Mouse (Mus musculus) left cerebral cortex, postnatal 4 days (tissue): ENCODE measurements around the gene Snx20. TPM values are rescaled to one million over a fixed set of nuclear protein-coding genes. Genes with fewer than 3 reads are reported as not detected.

Source experiments
- DNase-seq: peaks from one replicate; pipeline ENCODE4 v3.0.0-alpha.2; 2022
- intact Hi-C: fragments of 180-260 bp; cut with DNase I; formaldehyde crosslinking; loops from one replicate; pipeline ENCODE4 v1.15.1; 2025
- total RNA-seq, 2 experiments: library from RNA; stranded (reverse); gene quantifications; 2 replicates each; pipeline ENCODE4 v1.2.3; 2021

The Snx20 gene
- total RNA-seq, 2 experiments from 2014 or later, result 0.84 to 0.89 TPM

DNA sequence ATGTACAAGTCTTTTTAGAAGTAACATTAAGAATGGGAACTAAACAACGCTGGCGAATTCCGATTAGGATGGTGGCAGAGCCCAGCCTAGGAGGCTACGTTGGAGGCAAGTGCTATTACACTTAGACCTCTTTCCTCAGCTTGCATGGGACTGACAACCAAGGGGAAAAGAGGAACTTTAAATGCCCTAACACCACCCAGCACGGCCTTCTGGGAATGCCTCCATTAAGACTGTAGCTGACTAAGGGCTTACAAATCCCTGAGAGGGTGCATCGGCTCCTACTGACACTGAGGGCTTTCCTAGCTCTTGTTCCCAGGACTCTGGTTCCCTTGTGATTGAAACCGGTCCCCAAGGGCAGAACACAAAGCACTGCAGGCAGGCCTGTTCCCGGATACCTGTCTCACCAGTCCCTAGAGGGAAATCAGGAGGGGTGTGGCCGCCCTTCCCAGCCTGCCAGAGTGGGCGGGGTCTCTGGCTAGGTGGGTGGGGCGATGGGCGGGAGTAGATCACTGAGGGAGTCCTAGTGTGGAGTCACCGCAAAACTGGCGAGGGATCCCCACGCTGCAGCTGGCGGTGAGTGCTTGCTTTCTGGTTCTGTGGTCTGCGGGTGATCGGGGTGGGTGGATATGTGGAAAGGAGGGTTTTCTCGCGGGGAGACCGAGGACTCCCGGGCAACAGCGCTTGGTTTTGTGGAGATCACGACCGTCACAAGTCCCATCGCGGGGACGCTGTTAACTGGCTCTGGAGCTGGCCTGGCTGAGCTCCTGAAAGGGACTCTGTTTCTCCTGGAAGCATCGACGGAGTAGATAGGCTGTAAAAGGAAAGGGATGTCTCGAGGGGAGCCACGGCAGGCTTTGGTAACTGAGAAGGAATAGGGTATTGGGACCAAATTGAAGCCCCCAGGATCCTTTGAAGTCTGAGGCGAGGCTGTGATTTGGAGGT, 11.2 kb upstream of the Snx20 start, which contains the start of gene Nod2:
TSS of gene Nod2 (plus strand) at position 479 of the 942 bp plus-strand sequence.
- DNase-seq, result peak; percentile 33
- intact Hi-C loops, result no loop called here

DNA sequence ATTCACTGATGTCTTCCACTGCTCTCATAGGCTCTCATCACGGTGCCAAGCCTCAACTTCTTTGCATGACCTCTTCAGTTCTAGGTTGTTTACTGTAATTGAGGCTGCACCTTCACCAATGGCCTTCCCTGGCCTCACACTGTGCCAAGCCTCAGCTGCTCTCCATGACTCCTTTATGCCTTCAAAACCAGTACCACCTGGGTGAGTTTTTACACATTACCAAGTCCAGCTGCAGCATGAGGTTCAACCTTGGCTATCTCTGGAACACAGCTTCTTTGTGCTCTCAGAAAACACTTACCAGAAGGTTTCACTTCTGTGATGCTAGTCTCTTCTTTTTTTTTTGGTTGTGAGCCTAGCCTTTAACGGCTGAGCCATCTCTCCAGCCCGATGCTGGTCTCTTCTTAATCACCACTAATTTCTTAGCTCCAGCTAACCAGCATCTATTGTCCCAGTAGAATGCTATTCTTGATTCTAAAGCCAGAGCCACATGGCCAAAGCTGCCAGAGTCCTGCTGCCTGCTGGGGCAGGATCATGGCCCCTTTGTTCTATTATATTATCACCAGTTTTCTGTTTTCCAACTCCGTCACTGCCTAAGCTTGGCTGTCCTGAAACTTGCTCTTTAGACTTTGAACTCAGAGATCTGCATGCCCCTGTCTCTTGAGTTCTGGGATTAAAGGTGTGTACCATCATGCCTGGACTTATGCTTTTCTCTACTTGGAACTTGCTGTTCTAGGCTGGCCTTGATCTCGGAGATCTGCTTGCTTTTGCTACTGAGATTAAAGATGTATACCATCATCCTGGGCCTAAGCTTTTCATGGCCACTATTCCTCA, 7.0 kb upstream of the Snx20 start:
- intact Hi-C loops, result no loop called here
- DNase-seq, result no peak

DNA sequence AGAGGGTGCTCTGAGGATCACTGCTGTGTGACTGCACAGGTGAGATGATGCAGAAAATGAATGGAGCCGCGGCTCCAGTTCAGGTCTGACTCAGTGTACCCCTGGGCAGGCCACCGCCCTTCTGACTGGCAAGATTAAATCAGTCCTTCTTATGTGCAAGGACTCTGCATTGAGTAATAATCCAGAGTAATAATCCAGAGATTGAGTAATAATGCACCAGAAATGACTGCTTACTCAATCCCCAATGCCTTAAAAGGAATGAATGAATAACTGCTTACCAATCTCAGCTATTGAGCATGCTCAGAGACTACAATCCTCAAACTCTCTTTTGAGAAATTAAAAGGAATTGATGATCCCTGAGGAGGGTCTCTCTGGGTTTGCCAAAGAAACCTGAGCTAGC, 3.0 kb upstream of the Snx20 start:
- DNase-seq, result no peak
- intact Hi-C loops, result no loop called here

DNA sequence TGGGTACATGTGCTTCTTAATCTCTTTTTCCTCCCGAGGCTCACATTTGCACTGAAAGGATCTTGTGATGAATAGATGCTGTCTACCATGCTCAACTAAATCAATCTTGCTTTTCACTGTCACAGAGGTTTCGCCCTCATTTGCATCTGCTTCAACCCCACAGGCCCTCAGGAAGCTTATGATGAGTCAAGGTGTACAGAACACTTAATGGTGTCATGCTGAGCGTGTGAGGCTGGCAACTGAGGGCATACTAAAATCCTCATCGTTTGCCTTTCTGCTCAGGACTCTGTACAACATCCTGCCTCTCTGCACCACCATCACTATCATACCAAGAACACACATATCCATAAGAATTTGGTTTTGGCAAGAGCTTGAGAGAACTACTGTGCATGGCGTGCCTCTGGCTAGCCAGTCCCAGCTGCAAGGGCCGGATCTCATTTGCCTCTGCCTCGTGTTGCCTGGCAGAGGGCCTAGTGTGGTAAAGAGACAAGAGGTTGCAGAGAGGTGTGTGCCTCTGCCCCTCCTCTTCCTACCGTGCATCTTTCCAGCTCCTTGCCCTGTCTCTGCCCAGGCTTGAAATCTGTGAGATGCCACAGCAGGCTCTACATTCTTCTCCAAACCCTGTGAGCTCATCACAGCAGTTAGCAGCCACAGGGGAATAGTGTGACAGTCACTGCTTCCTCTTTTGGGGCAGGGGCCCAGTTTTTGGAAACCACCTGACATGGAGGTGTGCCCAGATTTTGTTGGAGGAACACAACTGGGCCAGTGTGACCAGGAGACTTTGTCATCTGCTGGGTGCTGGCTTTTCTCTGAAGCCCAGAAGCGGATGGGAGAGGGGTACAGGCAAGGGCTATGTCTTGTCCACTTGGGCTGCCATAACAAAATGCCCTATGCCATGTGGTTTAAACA, 1.4 kb upstream of the Snx20 start:
- no peak for DNase-seq

DNA sequence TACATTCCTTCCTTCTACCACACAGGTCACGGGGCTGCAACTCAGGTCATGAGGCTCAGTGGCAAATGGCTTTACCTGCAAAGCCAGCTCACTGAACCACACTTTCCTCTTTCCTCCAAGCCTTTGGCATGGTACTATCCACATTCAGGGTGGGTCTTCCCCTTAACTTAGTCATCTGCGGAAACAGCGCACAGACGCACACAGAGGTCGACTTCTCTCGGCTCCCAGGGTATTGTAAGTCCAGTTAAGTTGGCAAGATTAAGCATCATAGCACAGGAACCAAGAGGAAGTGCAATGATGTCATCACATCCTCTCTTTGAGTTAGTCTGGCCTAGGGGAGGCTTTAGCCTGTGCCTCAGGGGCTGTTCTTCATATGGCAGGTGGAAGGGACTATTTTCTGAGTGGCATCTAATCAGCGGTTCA, 2.6 kb downstream of the Snx20 start:
- DNase-seq, result no peak
- intact Hi-C loops, result no loop called here

More for the DNA sequence above, 1.4 kb upstream of the Snx20 start:
- intact Hi-C loops, result no loop called here

DNA sequence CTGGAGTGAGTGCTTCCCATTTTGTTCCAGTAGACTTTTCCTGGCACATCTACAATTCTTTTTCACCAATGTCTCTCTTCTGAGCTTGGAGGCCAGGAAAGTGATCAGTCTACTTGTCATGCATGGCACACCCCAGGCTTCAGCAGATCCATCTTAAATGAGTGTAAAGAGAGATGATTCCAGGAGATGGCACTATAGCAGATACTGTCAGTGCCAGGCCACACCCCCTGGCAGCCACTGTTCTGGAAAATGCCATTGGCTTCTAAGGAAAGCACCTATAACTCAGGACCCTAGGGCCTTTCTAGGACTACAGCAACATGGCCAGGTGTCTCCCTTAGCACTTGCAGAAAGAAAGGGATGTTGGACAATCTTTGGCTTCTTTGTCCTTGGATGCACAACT, 4.8 kb downstream of the Snx20 start:
- intact Hi-C loops, result no loop called here
- peak; percentile 53 for DNase-seq

DNA sequence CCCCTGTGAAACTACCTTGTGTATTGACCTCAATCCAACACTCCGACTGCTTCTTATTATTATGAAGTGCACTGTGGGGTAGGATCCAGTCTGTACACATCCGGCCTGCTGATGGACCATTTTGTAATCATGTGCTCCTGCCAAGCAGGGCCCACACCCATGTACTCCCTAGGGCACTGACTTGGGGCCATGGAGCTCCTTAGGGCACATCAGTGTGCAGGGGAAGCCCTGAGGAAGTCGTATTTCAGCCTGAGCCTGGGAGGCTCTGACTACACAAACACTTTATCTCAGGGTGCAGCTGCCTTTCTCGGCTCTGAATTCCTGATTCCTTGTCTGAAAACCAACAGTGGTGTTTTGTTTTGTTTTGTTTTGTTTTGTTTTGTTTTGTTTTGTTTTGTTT, 5.7 kb downstream of the Snx20 start:
- intact Hi-C loops, result no loop called here
- no peak for DNase-seq

DNA sequence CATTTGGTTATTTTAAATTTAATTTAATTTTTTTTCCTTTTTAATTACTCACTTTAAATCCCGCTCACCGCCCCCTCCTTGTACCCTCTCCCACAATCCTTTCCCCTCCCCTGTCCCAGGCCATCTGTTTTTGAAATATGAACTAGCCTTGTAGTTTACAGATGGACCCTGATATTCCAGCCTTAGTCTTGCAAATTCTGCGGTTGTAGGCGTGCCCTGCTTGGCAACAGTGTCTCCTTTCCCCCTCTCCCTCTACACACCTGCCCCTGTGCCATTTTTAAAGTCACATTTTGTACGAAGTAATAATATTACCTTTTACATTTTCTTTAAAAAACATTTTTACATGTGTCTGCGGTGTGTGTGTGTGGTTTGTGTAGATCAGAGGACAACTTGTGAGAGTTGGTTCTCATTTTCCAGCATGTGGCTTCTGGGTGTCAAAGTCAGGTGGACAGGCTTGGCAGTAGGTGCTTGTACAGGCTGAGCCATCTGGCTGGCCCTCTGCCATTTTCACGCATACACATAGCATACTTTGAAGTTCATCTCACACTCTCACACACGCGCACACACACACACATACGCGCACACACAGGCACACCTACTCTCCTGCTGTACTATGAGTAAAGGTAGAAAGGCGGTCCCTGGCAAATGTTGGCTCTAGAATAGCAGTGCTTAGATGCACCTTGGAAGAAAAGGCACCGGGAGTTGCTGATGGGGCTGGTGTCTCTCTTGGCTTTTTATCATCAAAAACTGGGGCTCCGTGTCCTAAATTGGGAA, 7.7 kb downstream of the Snx20 start:
- intact Hi-C loops, result loop anchor here (5.0 kb wide), 1 partner anchor 69 kb away; the partner anchor contains the start of gene Cyld
- peak; percentile 39 for DNase-seq

DNA sequence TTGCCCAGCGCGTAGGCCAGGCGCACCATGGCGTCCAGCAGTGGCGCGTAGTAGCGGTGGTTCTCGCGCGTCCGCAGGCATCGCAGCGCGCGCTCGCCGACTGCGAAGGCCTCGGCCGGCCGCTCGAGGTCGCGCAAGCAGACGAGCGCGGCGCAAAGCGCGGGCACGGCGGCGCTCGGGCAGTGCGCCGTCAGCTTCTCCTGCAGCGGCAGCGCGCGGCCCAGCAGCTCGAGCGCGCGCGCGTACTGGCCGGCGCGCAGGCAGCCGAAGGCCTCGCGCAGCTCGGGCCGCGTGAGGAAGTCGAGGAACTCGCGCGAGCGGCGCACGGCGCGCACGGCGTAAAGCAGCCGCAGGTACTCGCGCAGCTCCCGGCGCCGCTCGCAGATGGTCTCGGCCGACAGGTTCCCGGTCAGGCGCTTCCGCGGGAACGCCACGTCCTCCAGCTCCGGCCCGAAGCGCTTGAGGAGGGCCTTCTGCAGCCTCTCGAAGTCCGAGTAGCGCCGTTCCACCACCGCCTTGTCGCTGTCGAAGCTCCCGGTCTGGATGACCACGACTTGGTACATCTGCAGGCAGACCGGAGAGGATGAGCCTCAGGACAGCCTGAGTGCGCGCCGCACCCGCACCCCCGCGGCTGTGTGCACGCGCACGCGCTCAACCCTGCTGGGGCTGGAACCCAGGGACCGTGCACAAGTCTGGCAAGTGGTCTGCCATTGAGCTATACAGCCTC, 8.5 kb downstream of the Snx20 start:
- intact Hi-C loops, result loop anchor here (5.0 kb wide), 1 partner anchor 70 kb away; the partner anchor contains the start of gene Cyld
- peak; percentile 80 for DNase-seq

DNA sequence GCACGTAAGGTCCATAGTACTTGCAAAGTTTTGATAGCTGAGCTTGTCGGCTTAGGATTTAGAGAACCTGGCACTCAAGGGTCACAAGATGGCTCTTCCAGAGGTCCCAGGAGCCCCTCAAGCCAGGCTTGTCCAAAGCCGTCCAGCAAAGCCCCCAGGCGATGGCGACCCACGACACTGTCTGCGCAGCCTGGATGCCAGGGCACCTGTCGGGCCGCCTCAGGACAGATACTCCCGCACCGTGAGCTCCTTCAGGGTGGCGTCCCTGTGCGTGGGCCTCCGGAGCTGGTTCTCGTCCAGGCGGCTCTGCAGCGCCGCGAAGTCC, 9.0 kb downstream of the Snx20 start:
- intact Hi-C loops, result loop anchor here (5.0 kb wide), 1 partner anchor 70 kb away; the partner anchor contains the start of gene Cyld
- no peak for DNase-seq

DNA sequence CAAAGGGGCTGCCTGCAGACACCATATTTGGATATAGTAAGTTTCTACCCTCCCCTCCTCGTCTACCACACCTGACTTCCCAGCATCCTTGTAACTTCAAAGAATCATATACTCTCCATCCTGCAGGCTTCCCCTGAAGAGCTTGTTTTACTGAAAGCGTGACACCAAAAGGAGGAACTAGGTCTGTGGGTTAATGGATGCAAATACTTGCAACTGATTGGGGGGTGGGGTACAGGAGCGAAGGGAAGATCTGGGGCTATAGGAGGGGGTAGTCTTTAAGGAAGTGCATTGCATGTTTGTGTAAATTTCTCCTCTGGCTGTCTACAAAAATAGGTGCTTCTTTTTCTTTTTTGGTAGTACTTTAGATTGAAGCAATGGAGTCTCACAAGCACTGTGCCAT, 9.5 kb downstream of the Snx20 start:
- no peak for DNase-seq
- intact Hi-C loops, result loop anchor here (5.0 kb wide), 1 partner anchor 71 kb away; the partner anchor contains the start of gene Cyld

DNA sequence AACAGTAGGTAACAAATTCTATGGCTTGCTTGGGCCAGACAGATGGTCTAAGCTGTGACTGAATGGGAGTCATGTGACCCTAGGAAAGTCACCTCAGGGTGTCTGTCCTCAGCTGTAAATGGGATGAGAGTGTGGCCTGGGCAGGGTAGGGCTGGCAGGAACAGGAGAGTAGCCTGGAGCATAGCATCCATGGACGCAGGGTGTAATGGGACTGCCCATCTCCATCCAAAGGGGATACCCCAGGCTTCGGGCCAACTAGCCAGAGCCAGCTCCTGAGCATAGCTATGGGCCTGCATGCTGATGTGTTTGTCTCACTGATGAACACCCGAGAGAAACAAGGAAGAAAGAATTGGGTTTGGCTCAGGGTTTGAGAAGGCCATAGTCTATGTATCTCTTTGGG, 11.7 kb downstream of the Snx20 start:
- intact Hi-C loops, result loop anchor here (5.0 kb wide), 1 partner anchor 357 kb away; no protein-coding TSS in a partner anchor
- peak; percentile 41 for DNase-seq

DNA sequence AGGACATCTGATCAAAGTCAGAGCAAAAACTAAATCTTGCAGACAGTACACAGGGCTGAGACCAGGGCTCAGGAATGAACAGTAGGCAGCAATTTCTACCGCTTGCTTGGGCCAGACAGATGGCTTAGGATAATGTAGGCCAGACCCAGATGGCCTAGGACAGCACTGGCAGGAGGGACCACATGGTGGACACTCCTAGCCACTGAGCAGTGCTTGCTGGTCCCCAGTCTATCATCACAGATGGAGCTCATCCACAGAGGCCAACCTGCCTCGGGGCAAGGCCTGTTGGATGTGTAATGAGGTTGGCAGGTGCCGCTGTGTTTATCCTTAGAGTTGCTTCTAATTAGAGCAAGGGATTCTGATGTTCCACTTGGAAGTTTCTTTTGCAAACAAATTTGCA, 12.6 kb downstream of the Snx20 start:
- DNase-seq, result peak; percentile 75
- intact Hi-C loops, result loop anchor here (5.0 kb wide), 1 partner anchor 356 kb away; no protein-coding TSS in a partner anchor

DNA sequence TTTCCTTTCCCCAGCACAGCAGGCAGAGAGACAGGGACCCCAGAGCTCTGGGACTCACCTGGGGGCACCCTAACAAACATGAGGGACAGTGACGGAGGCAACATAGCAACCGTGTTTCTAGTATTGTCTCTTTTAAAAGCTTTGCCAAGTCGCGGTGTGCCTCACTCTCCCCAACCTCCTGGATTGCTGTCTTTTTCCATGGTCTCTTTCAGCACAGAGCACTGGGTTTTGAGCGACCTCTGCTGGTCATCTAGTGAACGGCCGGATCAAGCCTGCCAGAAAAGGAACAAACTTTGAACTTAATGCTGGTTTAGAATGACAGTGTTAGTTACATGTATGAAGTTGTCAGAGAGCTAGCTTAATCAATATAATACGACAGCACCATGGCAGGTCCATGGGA, 14.5 kb downstream of the Snx20 start:
- intact Hi-C loops, result loop anchor here (2.0 to 5.0 kb wide), 2 partner anchors 251 to 354 kb away; no protein-coding TSS in a partner anchor
- peak; percentile 80 for DNase-seq

DNA sequence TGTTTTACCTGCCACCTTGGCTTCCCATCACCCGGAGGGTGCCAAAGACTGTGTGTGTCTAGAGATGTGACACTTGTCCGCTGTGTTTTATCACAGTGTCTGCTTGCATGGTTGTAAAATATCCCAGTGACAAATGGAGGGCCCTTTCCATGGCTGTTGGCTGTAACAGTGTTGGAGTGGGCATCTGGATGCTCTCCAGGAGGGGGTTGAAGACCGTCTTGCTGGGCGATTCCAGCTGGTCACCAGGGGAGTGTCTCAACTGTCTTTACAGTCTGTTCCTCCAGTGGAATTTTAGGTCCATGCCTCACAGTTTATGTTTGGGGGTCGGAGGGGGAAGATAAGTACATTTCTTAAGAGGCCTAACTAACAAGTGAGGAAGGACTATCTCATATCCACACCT, 15.0 kb downstream of the Snx20 start:
- intact Hi-C loops, result loop anchor here (2.0 to 5.0 kb wide), 2 partner anchors 250 to 354 kb away; no protein-coding TSS in a partner anchor
- peak; percentile 46 for DNase-seq

DNA sequence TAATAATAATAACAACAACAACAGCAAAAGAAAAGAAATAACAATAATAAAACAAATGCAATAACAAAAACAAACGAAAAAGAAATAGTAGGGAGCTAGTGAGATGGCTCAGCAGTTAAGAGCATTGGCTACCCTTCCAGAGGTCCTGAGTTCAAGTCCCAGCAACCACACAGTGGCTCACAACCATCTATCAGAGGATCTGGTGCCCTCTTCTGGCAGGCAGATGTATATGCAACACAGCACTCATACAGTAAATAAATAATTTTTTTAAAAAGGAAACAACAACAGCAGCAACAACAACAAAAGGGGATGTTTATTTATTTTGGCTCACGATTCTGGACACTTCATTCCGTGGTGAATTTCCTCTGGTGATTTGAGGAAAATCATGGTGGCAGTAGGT, 16.4 kb downstream of the Snx20 start:
- DNase-seq, result no peak
- intact Hi-C loops, result no loop called here

DNA sequence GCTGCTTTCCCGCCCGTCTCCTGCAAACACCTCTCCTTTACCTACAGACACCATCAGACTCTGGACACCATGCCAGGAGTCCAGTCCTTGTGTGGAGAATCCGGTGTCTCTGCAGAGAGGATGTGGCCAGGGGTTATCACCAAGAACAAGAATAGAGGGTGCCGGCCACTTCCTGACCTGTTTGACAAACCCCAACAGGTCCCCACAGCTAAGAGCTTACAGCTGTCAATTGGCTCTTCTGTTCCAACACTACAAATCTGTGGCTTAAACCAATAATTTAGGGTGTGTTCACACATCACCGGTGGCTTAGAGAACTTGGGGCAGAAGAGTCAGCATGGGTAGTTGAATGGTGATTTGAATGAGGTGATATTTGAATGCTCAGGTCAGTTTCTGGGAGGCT, 17.3 kb downstream of the Snx20 start:
- intact Hi-C loops, result no loop called here

DNA sequence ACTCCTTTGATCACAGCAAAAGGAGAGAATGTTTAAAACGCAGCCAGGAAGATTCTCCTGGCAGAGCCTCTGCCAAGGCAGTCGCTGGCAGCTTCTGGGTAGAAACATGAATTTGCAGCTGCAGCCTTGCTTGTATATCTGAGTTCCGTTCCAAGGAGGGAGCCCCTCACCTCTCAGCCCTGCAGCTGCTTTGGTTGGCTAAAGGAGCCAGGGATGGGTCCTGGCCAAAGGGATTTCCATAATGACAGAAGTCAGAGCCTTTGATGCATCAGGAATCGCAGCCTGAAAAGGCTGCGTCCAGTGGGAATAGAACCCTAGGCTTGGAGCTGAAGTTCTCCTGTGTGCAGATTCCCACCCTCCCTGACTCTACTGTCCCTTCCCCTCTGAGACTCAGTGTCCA, 20.9 kb downstream of the Snx20 start:
- peak; percentile 56 for DNase-seq
- intact Hi-C loops, result no loop called here

More for the DNA sequence above, 17.3 kb downstream of the Snx20 start:
- no peak for DNase-seq

DNA sequence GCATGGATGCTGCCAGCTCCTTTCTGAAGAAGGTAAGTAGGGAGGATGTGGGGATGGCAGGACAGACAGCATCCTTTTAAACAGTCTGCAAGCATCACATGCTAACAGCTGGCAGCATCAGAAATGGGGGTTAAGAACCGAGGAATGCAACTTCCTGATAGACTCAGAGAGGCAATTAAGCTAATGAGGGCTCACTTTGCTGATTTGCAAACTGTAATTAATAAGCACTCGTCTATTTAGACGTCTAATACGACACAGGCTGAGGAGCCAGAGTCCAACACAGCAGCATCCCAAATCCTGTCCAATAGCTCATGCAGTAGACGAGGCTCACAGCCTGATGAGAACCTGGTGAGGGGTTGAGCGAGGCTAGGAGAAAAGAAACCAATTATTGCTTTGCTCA, 25.7 kb downstream of the Snx20 start:
- DNase-seq, result no peak
- intact Hi-C loops, result no loop called here
